Mouse (Mus musculus) adipose tissue, adult 10 weeks (tissue): Measurements from ENCODE around the gene Eid2b. TPM values are rescaled to one million over a fixed set of nuclear protein-coding genes. Genes with fewer than 3 reads are reported as not detected.

Experiments
- polyA plus RNA-seq: library from polyadenylated mRNA; stranded (reverse); fragments of 350-450 nt; fragmentation: Illumina TruSeq; extraction: RNeasy Lipid Tissue Mini Kit (QIAGEN cat#74804); gene quantifications from one replicate; pipeline ENCODE4 v1.2.3, GENCODE M21; 2014; ENCODE audit warnings: low read depth, low replicate concordance

Eid2b gene
- polyA plus RNA-seq: 7.6 TPM

DNA sequence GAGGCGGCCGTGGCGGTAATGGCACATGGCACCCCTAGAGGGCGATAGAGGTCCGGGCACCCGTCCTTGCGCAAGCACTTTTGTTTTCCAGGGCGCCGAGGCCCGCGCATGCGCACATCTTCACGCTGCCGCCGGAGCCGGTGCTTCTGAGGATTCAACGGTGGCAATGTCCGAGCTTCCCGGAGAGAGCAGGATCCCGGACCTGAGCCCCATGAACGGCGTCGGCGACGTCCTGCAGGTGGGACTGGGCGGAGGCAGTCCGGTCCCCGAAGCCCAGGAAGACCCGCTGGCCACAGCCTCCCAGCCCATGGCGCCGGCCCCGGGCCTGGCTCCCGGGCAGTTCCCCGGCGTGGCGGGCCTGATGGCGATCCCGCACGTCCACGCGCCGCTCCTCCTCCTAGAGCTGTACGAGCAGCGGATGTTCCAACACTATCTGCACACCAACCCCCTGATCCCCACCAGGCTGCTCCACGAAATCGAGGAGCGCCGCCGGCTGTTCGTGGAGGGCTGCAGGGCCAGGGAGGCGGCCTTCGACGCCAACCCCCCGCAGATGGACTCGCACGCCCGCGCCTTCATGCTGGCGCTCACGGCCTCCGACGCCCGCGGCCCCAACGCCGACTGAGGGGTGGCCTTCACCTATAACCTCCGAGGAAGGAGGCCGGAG is at the start of gene Eid2b:
Gene Eid2b (plus strand): TSS at position 125 of the 664 bp plus-strand sequence.

GRCm38 (mm10) chr7:28267129-28268041 is 10.2 kb upstream of the Eid2b start, which contains the start of gene Eid2:
Gene Eid2, plus strand, starts transcription at chr7:28267881.

DNA sequence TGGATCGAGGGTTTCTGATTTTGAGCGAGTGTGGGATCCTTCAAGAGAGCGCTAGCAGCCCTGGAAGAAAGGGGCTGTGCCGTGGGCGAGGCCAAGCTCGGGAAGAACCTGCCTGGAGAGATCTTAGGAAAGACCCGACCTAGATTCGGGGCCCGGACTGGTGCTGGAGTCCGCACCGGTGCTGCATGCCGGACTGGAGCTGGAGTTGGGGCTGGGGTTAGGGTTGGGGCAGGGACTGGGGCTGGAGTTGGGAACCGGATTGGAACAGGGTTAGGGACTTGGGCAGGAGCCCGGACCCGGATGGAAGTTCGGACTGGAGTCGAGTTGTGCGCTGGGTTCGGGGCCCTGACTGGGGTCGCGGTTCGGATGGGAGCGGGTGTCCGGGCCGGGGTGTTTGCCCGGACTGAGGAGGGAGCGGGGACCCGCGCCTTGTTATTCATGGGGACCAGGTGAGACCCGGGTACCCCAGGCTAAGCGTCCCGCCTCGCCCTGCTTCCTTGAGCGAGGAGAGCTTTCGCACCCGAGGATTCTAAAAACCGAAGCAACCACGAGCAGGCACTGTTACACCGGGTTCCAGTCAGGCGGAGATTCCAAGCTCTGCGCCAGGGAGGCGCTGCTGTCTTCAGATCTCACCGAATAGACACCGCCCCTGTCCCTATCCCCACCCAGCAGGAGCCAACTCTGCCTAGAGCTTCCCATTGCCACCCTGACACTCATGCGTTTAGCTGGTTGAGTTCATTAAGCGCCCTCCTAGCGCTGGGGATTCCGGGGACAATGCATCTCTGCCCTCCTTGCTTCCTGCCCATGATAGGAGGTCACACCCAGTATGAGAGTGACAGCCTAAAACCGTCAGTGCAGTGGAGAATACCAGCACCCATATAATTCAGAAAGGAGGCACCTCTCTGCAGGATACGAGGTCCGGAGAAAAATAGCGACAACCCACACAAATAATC is 13.4 kb downstream of the Eid2b start, which contains the start of gene Selenov:
Gene Selenov (minus strand): TSS at position 549 of the 953 bp plus-strand sequence.

GRCm38 (mm10) chr7:28301616-28302433 is 24.3 kb downstream of the Eid2b start, which contains the start of gene Dll3:
Gene Dll3, minus strand, starts transcription at chr7:28302238.

DNA sequence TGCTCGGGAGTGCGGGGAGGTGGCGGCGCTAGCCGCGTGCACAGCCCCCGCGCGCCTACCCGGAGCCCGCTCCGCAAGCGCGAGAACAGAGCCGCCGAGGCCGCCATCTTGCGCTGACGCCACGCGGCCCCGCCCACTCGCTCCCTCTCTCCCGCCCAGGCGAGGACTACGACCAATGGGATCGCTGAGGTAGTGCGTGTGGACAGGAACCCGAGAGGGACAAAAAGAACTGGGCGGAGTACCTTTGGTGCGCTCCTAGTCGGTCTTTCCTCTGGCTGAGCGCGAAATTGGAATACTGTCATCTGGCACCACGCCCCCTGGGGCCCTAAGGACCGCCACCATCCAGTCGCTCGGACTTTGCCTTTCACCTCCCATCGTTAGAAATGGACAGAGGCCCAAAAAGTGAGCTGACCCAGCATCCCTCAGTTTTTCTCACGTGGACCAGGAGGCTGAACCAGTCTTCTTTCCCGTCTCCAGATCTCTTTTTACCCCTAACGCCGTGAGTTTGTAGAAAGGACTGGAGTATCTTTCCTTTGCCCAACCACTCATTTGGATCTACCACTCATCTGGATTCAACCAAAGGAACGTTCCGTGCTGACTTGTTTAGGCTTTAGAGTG is 34.5 kb downstream of the Eid2b start, which contains the start of gene Timm50:
Gene Timm50 (minus strand): TSS at position 147 of the 618 bp plus-strand sequence.

Other genes with a start within 250 kb of the Eid2b start
- 101 TPM for gene Psmc4, start 227.6 kb upstream of the Eid2b start, polyA plus RNA-seq
- 0.42 TPM for gene Fcgbp, start 206.5 kb upstream of the Eid2b start, polyA plus RNA-seq
- 0.06 TPM for gene 9530053A07Rik, start 148.3 kb upstream of the Eid2b start, polyA plus RNA-seq
- 65.8 TPM for gene Fbl, start 108.0 kb upstream of the Eid2b start, polyA plus RNA-seq
- gene Dyrk1b, start 98.3 kb upstream of the Eid2b start, polyA plus RNA-seq: 21.4 TPM
- 12.9 TPM for gene Eid2, start 9.9 kb upstream of the Eid2b start, polyA plus RNA-seq
- 3.1 TPM for gene Selenov, start 13.4 kb downstream of the Eid2b start, polyA plus RNA-seq
- gene Dll3, start 24.5 kb downstream of the Eid2b start, polyA plus RNA-seq: 0.20 TPM
- 43.6 TPM for gene Timm50, start 34.3 kb downstream of the Eid2b start, polyA plus RNA-seq
- gene Supt5, start 61.0 kb downstream of the Eid2b start, polyA plus RNA-seq: 76.7 TPM
- 1,121 TPM for gene Rps16, start 72.9 kb downstream of the Eid2b start, polyA plus RNA-seq
- 23.5 TPM for gene Plekhg2, start 94.9 kb downstream of the Eid2b start, polyA plus RNA-seq
- gene Zfp36, start 102.5 kb downstream of the Eid2b start, polyA plus RNA-seq: 66.5 TPM
- gene Med29, start 115.0 kb downstream of the Eid2b start, polyA plus RNA-seq: 22.5 TPM
- 104 TPM for gene Paf1, start 115.2 kb downstream of the Eid2b start, polyA plus RNA-seq
- gene Gmfg, start 159.7 kb downstream of the Eid2b start, polyA plus RNA-seq: 22.6 TPM
- 3.8 TPM for gene Lrfn1, start 174.2 kb downstream of the Eid2b start, polyA plus RNA-seq
- gene Ifnl2, start 232.7 kb downstream of the Eid2b start, polyA plus RNA-seq: not detected
- not detected for gene Ifnl3, start 245.1 kb downstream of the Eid2b start, polyA plus RNA-seq